Mouse (Mus musculus) left cerebral cortex, adult 6 months (tissue): ENCODE measurements around the gene Gm3099. TPM values are rescaled to one million over a fixed set of nuclear protein-coding genes. Genes with fewer than 3 reads are reported as not detected.

Experiments used
- long read RNA-seq, 2 experiments: library from polyadenylated mRNA; unstranded; transcript quantifications; one replicate each; pipeline ENCODE4 v2.0.0; 2019 to 2020
- polyA plus RNA-seq: library from polyadenylated mRNA; unstranded; fragments of <200 nt; fragmentation: Nextera tagmentation; gene quantifications from 2 replicates; pipeline ENCODE4 v1.2.3, GENCODE M21; 2021

Gm3099 gene
- not detected in 2 replicates for polyA plus RNA-seq
- long read RNA-seq, experiment 1, result 0 reads
- long read RNA-seq, experiment 2, result 0 reads

GRCm38 (mm10) chr14:3998094-3998493, at the start of gene Gm3099:
Gene Gm3099 (plus strand): TSS chr14:3998394.

GRCm38 (mm10) chr14:3963247-3963646, 34.9 kb upstream of the Gm3099 start, which contains the start of gene Gm3095:
Gene Gm3095 (plus strand): TSS chr14:3963547.

GRCm38 (mm10) chr14:4023641-4024040, 25.4 kb downstream of the Gm3099 start, which contains the start of gene Gm5796:
Gene Gm5796 (plus strand): TSS chr14:4023941.

Other genes starting within 250 kb of the Gm3099 start
- 0.43 and 0.47 TPM in 2 replicates for gene Gm3002, start 188.3 kb upstream of the Gm3099 start, polyA plus RNA-seq
- gene Gm3033, start 152.1 kb upstream of the Gm3099 start, polyA plus RNA-seq, result not detected in 2 replicates
- 0.14 and 0.17 TPM in 2 replicates for gene Gm2916, start 114.2 kb upstream of the Gm3099 start, polyA plus RNA-seq
- not detected in 2 replicates for gene Gm3029, start 66.6 kb upstream of the Gm3099 start, polyA plus RNA-seq
- 0.15 TPM in 1 of 2 replicates, not detected in the other for gene Gm3095, start 34.8 kb upstream of the Gm3099 start, polyA plus RNA-seq
- gene Gm5796, start 25.5 kb downstream of the Gm3099 start, polyA plus RNA-seq, result 0.12 and 0.18 TPM in 2 replicates
- gene Gm3115, start 85.7 kb downstream of the Gm3099 start, polyA plus RNA-seq, result not detected in 2 replicates
- 0.51 TPM in 1 of 2 replicates, not detected in the other for gene Gm8108, start 112.1 kb downstream of the Gm3099 start, polyA plus RNA-seq
- gene Gm3127, start 166.6 kb downstream of the Gm3099 start, polyA plus RNA-seq, result not detected in 2 replicates
- gene Gm2974, start 184.2 kb downstream of the Gm3099 start, polyA plus RNA-seq, result 0.41 and 0.66 TPM in 2 replicates